Mouse (Mus musculus) erythroid progenitor cell, adult 5-6 weeks (primary cell): ENCODE data around the gene Rem1. TPM values are rescaled to one million over a fixed set of nuclear protein-coding genes. Genes with fewer than 3 reads are reported as not detected.
"Not testable (repeated sequence)": the region's sequence is repeated elsewhere in the genome, so short reads cannot be mapped to it uniquely, and the experiment has no call there.

ENCODE experiments used
- ATAC-seq: replicated peaks from 2 replicates; pipeline ENCODE4 v1.8.0; 2016; ENCODE audit warnings: moderate number of reproducible peaks, mild to moderate bottlenecking, moderate TSS enrichment, inconsistent platforms; ENCODE audit not compliant: poor library complexity, low FRiP score, severe bottlenecking
- total RNA-seq, 2 experiments: library from RNA; stranded (forward) in 1 of 2; stranded (reverse) in 1 of 2; fragments of 150-400 nt in 1 of 2; fragments of 186-747, 209-891 nt in 1 of 2; gene quantifications; 2 replicates each; pipeline versions ENCODE4 v1.2.3 to v1.2.4; 2015 to 2017; ENCODE audit warnings: low replicate concordance in 2 of 2

Rem1 gene
- total RNA-seq, 2 experiments from 2014 or later = not detected

- no peak for ATAC-seq
Measured at GRCm38 (mm10) chr2:152625256-152625655, 1.5 kb upstream of the Rem1 start.

- ATAC-seq = no peak
Measured at GRCm38 (mm10) chr2:152628066-152628465, 1.3 kb downstream of the Rem1 start.

- no peak for ATAC-seq
Measured at GRCm38 (mm10) chr2:152629239-152629638, 2.5 kb downstream of the Rem1 start.

- ATAC-seq = no peak
Measured at GRCm38 (mm10) chr2:152629904-152630303, 3.2 kb downstream of the Rem1 start.

GRCm38 (mm10) chr2:152633334-152633733 lies 6.6 kb downstream of the Rem1 start:
- ATAC-seq = no peak

GRCm38 (mm10) chr2:152634311-152634710 lies 7.6 kb downstream of the Rem1 start:
- ATAC-seq = no peak

GRCm38 (mm10) chr2:152636246-152637005 lies 9.7 kb downstream of the Rem1 start:
- ATAC-seq = no peak

- ATAC-seq = no peak
Measured at GRCm38 (mm10) chr2:152637006-152637322, 10.2 kb downstream of the Rem1 start.

GRCm38 (mm10) chr2:152637381-152637780 lies 10.6 kb downstream of the Rem1 start:
- no peak for ATAC-seq

GRCm38 (mm10) chr2:152638865-152639264 lies 12.1 kb downstream of the Rem1 start:
- no peak for ATAC-seq

- ATAC-seq = no peak
Measured at GRCm38 (mm10) chr2:152639406-152640113, 12.8 kb downstream of the Rem1 start.

- ATAC-seq = 0 out of 2 replicates have a peak, but pooled peaks have one; percentile 14
Measured at GRCm38 (mm10) chr2:152652901-152653620, 26.3 kb downstream of the Rem1 start.

GRCm38 (mm10) chr2:152653874-152654715 lies 27.3 kb downstream of the Rem1 start:
- ATAC-seq = no peak

GRCm38 (mm10) chr2:152657398-152657797 lies 30.6 kb downstream of the Rem1 start:
- no peak for ATAC-seq

GRCm38 (mm10) chr2:152661163-152661562 lies 34.4 kb downstream of the Rem1 start:
- no peak for ATAC-seq

- not testable (repeated sequence) for ATAC-seq
Measured at GRCm38 (mm10) chr2:152666191-152666590, 39.4 kb downstream of the Rem1 start.

GRCm38 (mm10) chr2:152669256-152669638 lies 42.5 kb downstream of the Rem1 start, which contains the start of gene H13:
Gene H13, plus strand, starts transcription at chr2:152669461.
- ATAC-seq = peak; percentile 90

- ATAC-seq = peak; percentile 58
Measured at GRCm38 (mm10) chr2:152669639-152670484, 43.1 kb downstream of the Rem1 start.
